Mouse (Mus musculus) kidney, embryonic 16.5 days (tissue): ENCODE measurements at regions not wholly inside any gene's neighbourhood (a gene's known extent, or its start where the extent isn't known, plus 50 kb on each side); places are given as distances from the start of the nearest gene placed in this dataset.
A peak's percentile ranks its signal among the peaks of the same experiment; 100 is the strongest.

Source experiments
- ATAC-seq: fragments of 200-750 bp; cut with Nextera tagmentation; 2 replicates; pipeline ENCODE4 v1.8.0; 2017; ENCODE audit warnings: moderate TSS enrichment; ENCODE audit not compliant: low FRiP score, low TSS enrichment
- H3K27ac ChIP-seq: fragments of 300-500 bp; sonication (generic); 2 replicates; pipeline ENCODE4 v1.5.1; 2014; ENCODE audit warnings: low read length
- H3K27me3 ChIP-seq: fragments of 300-500 bp; sonication (generic); 2 replicates; pipeline ENCODE4 v1.6.1; 2014; ENCODE audit warnings: low read length, control low read depth, mixed read lengths; ENCODE audit not compliant: insufficient read depth
- H3K36me3 ChIP-seq: fragments of 300-500 bp; sonication (generic); 2 replicates; pipeline ENCODE4 v1.6.1; 2014; ENCODE audit warnings: low read length, control low read depth, mixed read lengths; ENCODE audit not compliant: insufficient read depth
- H3K4me1 ChIP-seq: fragments of 300-500 bp; sonication (generic); 2 replicates; pipeline ENCODE4 v1.6.1; 2014; ENCODE audit warnings: low read length, control low read depth, mixed read lengths; ENCODE audit not compliant: insufficient read depth
- H3K4me2 ChIP-seq: fragments of 300-500 bp; sonication (generic); replicated peaks from 2 replicates; pipeline ENCODE4 v1.6.1; 2014; ENCODE audit warnings: low read depth, low read length
- H3K4me3 ChIP-seq: fragments of 300-500 bp; sonication (generic); 2 replicates; pipeline ENCODE4 v1.5.1; 2014; ENCODE audit warnings: mild to moderate bottlenecking, low read length
- H3K9ac ChIP-seq: fragments of 300-500 bp; sonication (generic); replicated peaks from 2 replicates; pipeline ENCODE4 v1.6.1; 2014; ENCODE audit warnings: low read length
- H3K9me3 ChIP-seq: fragments of 300-500 bp; sonication (generic); 2 replicates; pipeline ENCODE4 v1.6.1; 2016; ENCODE audit warnings: low read length, control low read depth
- WGBS: fragments of 180-500 bp; shearing (Covaris S2); extraction: QIAGEN DNeasy Blood & Tissue Kit; methylation state at CpG from one replicate; pipeline ENCODE4 v1.1.7; 2014; 5-methylcytosine and 5-hydroxymethylcytosine counted together

DNA sequence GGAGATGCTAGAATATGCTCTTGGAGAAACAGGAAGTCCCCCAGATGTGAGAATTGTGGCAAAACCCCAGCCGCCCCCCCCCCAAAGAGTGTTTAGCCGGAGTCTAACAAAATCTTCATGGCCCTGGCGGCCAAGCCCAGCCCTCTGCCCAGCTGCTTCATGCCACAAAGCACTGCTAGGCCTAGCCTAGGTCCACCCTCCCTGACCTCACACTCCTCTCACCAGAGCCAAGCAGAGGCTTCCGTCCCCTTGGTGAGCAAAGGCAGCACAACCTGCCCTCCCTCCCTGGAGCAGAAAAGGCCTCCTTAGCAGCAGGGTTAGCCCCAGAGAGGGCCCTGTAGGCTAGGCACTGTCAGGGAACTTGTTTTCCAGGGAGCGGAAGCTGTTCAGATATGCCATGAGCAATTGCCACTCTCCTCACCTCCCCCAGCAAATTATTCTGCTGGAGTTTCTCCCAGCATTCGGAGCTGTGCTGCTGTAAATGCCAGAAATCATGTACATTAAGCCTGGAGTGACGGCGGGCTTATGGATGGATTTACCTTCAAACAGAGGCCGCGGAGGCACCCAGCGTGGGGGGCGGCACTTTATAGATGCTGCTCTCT lies 104.9 kb downstream of the H2al1j start:
- Histone ChIP-seq H3K9me3 (no peaks in the 10 kb centered on the region), H3K27ac (no peak overlapping the region), H3K9ac (no peak overlapping the region), H3K36me3 (no peaks in the 10 kb centered on the region), H3K4me2 (no peak overlapping the region), H3K27me3 (peaks cover 16% of the 10 kb centered on the region; the same call in 1 of the 2 replicates), H3K4me3 (no peak overlapping the region), H3K4me1 (peaks cover 7% of the 10 kb centered on the region; the same call in 1 of the 2 replicates)
- ATAC-seq: no peak
- WGBS: 66% methylated on average over 12 of the region's 12 CpGs

DNA sequence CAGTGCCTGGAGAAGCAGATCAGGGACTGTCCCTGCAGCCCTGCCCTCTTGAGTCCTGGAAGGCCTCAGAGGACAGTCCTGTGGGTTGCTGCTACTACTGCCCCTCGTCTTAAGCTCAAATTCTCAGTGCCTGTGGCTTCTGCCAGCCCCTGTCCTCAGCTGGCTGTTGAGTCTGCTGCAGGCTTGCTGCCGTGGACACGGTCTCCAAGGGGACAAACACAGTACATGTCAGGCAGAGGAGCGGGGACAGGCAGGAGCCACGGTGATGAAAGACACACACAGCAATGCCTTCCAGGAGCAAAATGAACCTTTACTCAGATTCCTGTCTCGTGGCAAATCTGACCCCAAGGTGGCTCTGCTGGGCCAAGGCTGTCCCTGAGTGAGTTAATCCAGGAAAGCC lies 107.7 kb downstream of the H2al1j start:
- WGBS: 67% methylated on average over 6 of the region's 6 CpGs
- H3K9me3 ChIP-seq: no peaks in the 10 kb centered on the region
- ATAC-seq: no peak
- H3K9ac ChIP-seq: no peak overlapping the region
- peaks cover 16% of the 10 kb centered on the region; the same call in 1 of the 2 replicates for H3K27me3 ChIP-seq
- no peak overlapping the region for H3K4me2 ChIP-seq
- H3K36me3 ChIP-seq: no peaks in the 10 kb centered on the region
- H3K27ac ChIP-seq: no peak overlapping the region
- H3K4me1 ChIP-seq: peaks cover 7% of the 10 kb centered on the region; the same call in 1 of the 2 replicates
- H3K4me3 ChIP-seq: no peak overlapping the region

DNA sequence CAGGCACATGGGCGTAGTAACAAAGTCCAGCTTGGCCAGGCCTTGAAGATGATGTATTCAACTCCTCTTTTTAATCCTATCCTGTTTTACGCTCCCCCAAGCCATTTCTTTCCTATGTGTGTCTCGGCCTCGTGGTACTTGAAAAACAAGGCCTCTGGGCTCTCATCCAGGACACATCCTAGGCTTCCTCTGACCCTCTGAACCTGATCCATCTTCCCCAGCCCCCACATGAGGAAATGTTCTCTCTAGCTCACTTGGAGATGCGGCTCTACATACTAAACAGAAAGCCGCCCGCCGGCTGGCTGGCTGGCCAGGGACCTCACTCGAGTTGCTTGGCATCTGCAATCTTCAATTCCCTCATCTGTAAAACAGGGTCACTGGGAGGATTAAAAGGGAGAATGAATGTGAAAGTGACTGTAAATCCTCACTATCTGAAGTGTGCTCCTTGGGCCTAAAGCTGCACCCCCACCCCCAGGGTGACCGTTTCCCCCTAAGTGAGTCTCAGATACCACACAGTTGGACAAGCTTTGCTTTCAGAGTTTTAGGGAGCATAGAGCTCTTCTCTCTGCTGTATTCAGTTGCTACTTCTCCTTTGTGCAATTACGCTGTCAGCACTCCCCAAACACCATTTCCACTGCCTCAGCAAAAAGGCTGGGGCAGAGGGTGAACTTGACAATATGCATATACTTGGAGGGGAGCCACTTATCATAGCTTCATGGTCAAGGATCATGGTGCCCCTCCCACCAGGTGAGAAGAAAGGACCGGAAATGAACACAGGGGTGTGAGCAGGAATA lies 109.7 kb downstream of the H2al1j start:
- H3K27ac ChIP-seq: peak overlapping the region; percentile 62
- H3K4me2 ChIP-seq: no peak overlapping the region
- no peaks in the 10 kb centered on the region for H3K9me3 ChIP-seq
- peaks cover 17% of the 10 kb centered on the region; the same call in 1 of the 2 replicates for H3K27me3 ChIP-seq
- H3K4me1 ChIP-seq: peaks cover 7% of the 10 kb centered on the region; the same call in 1 of the 2 replicates
- H3K36me3 ChIP-seq: no peaks in the 10 kb centered on the region
- peak; percentile 69 for ATAC-seq
- no peak overlapping the region for H3K9ac ChIP-seq
- 50% methylated on average over 12 of the region's 12 CpGs for WGBS
- H3K4me3 ChIP-seq: no peak overlapping the region

DNA sequence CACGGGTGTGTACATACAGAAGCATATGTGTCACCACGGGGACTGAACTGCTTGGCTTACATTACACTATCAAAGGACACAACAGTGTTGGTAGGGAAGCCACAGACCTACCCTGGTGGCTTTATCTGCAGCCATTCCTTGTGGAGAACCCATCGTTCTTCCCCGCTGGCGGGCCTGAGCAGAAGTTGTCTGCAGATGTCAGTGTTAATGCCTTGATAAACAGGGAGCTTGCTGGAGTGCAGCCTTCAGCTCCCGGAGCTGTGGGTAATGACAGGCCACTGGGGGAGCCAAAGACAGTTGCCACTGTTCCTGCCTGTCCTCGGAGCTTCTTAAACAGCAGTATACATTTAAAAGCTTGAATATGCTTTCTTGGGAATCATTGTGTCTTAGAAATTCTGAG lies 115.9 kb downstream of the H2al1j start:
- Histone ChIP-seq H3K9me3 (no peaks in the 10 kb centered on the region), H3K27me3 (peaks cover 17% of the 10 kb centered on the region; the same call in 1 of the 2 replicates), H3K4me1 (peaks cover 11% of the 10 kb centered on the region; the same call in 1 of the 2 replicates), H3K4me3 (no peak overlapping the region), H3K36me3 (no peaks in the 10 kb centered on the region), H3K27ac (no peak overlapping the region; the same call in 1 of the 2 replicates), H3K4me2 (no peak overlapping the region), H3K9ac (no peak overlapping the region)
- ATAC-seq: peak; percentile 23; the same call in 1 of the 2 replicates
- 61% methylated on average over 7 of the region's 7 CpGs for WGBS

DNA sequence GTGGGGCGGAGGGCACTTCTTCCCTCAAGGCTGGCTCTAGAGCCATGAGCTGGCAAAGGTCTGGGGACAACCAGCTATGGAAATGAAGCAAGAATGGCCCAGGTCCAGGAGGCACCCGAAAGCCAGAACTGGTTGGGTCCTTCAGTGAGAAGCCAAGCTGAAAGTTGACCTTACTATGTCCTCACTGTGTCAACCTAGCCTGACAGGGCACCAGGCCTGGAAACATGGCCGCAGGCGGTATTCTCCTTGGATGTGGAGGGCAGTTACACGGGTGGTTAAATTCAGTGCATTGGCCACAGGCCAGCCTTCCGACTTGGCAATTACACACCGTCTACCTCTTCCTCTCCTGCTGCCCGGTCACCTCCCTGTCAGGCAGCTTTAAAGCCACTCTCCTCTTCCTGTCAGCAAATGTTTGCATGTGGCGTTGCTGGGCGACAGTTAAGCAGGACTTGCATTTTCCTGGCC lies 116.7 kb downstream of the H2al1j start:
- Histone ChIP-seq H3K27me3 (peaks cover 17% of the 10 kb centered on the region; the same call in 1 of the 2 replicates), H3K36me3 (no peaks in the 10 kb centered on the region), H3K4me1 (peaks cover 11% of the 10 kb centered on the region; the same call in 1 of the 2 replicates), H3K27ac (peak overlapping the region; percentile 34; the same call in 1 of the 2 replicates), H3K9ac (no peak overlapping the region), H3K4me3 (no peak overlapping the region), H3K9me3 (no peaks in the 10 kb centered on the region), H3K4me2 (no peak overlapping the region)
- ATAC-seq: peak; percentile 74
- WGBS: 53% methylated on average over 10 of the region's 10 CpGs

DNA sequence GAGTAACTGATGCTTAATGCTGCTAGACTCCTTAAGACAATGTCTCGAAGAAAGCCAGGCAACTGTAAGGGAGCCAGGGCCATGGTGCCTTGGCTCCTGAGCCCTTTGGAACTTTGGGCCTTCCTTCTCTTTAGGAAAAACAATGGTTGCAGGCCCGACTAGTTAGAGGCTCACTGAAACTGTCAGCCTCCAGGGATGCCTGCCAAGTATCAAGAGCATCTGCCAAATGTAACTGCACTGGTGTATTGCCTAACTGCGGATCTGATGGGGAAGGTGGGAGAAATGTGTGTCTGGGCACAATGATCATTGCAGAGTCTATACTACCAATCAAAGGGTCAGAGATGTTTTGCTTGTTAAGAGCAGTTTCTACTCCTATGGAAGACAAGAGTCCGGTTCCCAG lies 121.1 kb downstream of the H2al1j start:
- Histone ChIP-seq H3K4me2 (no peak overlapping the region), H3K9me3 (no peaks in the 10 kb centered on the region), H3K27me3 (peaks cover 9% of the 10 kb centered on the region; the same call in 1 of the 2 replicates), H3K9ac (no peak overlapping the region), H3K36me3 (no peaks in the 10 kb centered on the region), H3K4me3 (no peak overlapping the region), H3K4me1 (peaks cover 7% of the 10 kb centered on the region; the same call in 1 of the 2 replicates), H3K27ac (no peak overlapping the region)
- WGBS: 76% methylated on average over 4 of the region's 4 CpGs
- no peak for ATAC-seq

DNA sequence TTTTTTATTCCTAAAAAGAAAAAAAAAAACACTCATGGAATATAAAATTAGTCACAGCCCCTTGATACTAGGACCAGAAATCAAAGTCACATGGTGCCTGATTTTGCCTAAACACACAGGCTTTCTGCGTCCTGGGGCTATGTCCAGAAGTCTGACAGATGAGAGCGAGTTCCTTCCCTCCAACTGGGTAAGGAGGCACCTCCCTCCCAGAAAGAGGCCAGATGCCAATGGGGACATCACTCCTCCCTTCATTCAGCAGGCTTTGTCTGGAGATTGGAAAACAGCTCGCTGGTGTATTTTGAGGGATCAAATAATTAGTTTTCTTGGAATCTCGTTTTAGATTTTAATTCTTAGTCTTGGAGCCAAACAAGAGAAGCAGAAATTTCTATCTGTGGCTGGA lies 130.9 kb downstream of the H2al1j start:
- Histone ChIP-seq H3K27ac (no peak overlapping the region), H3K9ac (no peak overlapping the region), H3K4me2 (no peak overlapping the region), H3K36me3 (no peaks in the 10 kb centered on the region), H3K4me1 (no peaks in the 10 kb centered on the region), H3K4me3 (no peak overlapping the region), H3K27me3 (peaks cover 6% of the 10 kb centered on the region; the same call in 1 of the 2 replicates), H3K9me3 (no peaks in the 10 kb centered on the region)
- no peak for ATAC-seq
- 63% methylated on average over 4 of the region's 4 CpGs for WGBS

DNA sequence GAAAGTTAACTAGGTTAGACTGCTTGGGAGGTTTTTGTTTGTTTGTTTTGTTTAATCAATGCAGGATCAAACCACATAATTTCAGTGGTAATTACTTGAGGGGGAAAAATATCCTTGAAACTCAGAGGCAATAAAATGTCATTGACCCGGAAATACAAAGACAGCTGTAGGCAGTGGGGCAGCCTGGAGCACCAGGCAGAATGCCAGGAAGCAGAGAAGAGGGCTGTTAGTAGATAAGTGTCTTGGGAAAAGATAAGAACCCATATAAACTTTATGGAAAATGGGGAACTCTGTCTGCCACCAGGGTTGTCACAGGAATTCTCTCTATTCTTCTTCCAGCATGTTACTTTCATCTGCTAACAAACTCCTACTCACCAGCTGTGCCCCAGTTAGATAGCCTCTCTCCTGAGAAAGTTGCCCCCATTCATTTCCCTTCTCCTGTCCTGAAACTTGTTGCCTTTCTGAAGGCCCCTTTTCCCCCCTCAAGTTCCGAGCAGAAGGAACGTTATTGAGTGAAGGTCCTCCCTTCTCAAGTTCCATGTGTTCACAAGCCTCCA lies 136.4 kb downstream of the H2al1j start:
- no peak overlapping the region for H3K9ac ChIP-seq
- no peak overlapping the region for H3K4me2 ChIP-seq
- H3K27me3 ChIP-seq: peaks cover under 1% of the 10 kb centered on the region; the same call in 1 of the 2 replicates
- no peaks in the 10 kb centered on the region for H3K4me1 ChIP-seq
- no peak overlapping the region for H3K27ac ChIP-seq
- no peak overlapping the region for H3K4me3 ChIP-seq
- no peak for ATAC-seq
- 37% methylated on average over 3 of the region's 3 CpGs for WGBS
- no peaks in the 10 kb centered on the region for H3K36me3 ChIP-seq
- H3K9me3 ChIP-seq: no peaks in the 10 kb centered on the region

DNA sequence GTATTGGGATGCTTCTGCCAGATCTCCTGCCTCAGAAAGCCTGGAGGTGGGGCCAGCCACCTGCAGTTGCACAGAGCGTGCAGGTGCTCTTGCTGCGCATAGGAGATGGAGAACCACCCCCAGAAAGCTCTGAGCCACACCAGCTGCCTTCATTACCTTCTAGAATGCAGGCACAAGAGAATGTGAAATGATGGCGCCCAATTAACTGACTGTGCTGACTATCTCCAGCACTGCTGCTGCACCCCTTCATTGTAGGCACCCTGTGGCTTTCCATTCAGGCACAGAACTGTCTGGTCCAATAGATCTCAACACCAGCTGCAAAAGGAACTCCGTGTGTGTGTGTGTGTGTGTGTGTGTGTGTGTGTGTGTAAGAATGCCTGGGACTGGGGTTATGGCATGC lies 138.6 kb downstream of the H2al1j start:
- no peak overlapping the region for H3K4me3 ChIP-seq
- H3K9ac ChIP-seq: no peak overlapping the region
- WGBS: 84% methylated on average over 4 of the region's 4 CpGs
- no peak overlapping the region for H3K27ac ChIP-seq
- no peak for ATAC-seq
- no peak overlapping the region for H3K4me2 ChIP-seq
- H3K4me1 ChIP-seq: no peaks in the 10 kb centered on the region
- no peaks in the 10 kb centered on the region for H3K9me3 ChIP-seq
- no peaks in the 10 kb centered on the region for H3K36me3 ChIP-seq
- peaks cover 2% of the 10 kb centered on the region; the same call in 1 of the 2 replicates for H3K27me3 ChIP-seq
